Mouse (Mus musculus) cortical plate, adult 2 months (tissue): ENCODE results near the gene Kansl1.

Source experiments
- CTCF ChIP-seq: fragments of 200-500 bp; IDR thresholded peaks from 2 replicates; pipeline ENCODE4 v1.5.1; 2011; ENCODE audit warnings: mild to moderate bottlenecking, control low read depth, low read length; ENCODE audit not compliant: insufficient read depth; ENCODE audit errors: extremely low read depth
- POLR2A ChIP-seq: fragments of 200-500 bp; IDR thresholded peaks from 2 replicates; pipeline ENCODE4 v1.6.1; 2011; ENCODE audit warnings: mild to moderate bottlenecking, low read length, control low read depth; ENCODE audit not compliant: insufficient read depth; ENCODE audit errors: extremely low read depth

DNA sequence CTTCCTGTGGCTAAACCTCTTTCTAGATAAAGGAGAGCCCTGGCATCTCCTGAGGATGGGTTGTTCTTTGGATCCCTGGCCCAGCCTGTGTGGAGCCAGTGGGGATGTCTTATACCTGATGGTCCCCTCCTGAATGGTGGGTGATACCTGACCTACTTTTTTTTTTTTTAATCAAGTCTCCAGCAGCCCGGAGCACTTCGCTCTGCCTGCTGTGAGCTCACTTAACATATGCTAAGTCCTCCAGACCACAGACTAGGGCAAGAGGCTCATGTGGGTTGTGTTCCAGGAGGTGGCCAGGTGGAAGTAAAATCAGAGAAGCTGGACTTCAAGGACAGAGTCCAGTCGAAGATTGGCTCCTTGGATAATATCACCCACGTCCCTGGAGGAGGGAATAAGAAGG lies 146.5 kb downstream of the Kansl1 start:
- TF ChIP-seq CTCF (no peak), POLR2A (no peak)
